Mouse (Mus musculus): ENCODE data around the gene H2al2a. TPM values are rescaled to one million over a fixed set of nuclear protein-coding genes. Genes with fewer than 3 reads are reported as not detected.

H2al2a gene
- polyA plus RNA-seq, 1 experiment from 2014 or later, result not detected

DNA sequence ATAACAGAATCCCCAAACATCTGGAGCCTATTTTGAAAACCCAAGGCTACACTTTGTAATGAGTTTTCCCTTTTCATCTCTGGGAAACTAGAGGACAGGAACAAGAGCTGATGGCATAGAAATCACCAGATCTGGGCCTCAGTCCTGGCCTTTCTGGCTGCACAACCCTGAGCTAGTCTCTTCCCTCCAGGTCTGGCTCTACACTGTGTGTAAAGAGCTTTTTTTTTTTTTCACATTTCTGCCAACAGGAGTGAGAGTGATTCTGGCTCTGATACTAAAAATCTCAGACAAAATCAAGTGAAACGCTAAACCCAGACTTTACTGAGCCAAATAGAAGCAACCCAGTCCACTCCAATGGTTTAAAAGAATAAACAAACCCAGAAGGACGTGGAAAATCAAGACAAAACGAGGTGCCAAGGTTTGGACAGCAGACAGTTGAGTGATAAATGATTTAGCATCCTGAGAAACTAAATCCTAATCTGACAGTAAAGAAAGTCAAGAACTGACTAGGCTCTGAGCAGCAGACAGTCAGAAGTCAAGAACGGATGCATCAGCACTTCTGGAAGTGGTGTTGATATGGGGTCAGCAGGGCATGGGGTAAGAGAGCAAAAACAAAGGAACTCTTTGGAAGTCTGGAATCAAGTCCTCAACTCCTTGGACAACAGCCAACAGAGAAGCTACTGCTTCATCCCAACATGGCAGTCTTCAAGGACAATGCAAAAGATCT lies 21.0 kb downstream of the H2al2a start:
- H3K36me3 ChIP-seq (ENCODE audit: control insufficient read depth, insufficient read depth, low read length), result no peaks in the 10 kb centered on the region
- no peak overlapping the region for H3K4me3 ChIP-seq (ENCODE audit: low read depth, low read length)
- DNase-seq (ENCODE audit: low spot score), result no peak
- no peaks in the 10 kb centered on the region for H3K9me3 ChIP-seq (ENCODE audit: control insufficient read depth, low read length)
- TF ChIP-seq EP300 (optimal IDR thresholded peaks at IDR 0.05), result no peak
- TF ChIP-seq CTCF (IDR thresholded peaks at IDR 0.05; ENCODE audit: low read depth), result no peak
- ATAC-seq (ENCODE audit: low FRiP score, low TSS enrichment), result no peak
- H3K27ac ChIP-seq (replicated peaks), result no peak overlapping the region
- H3K27me3 ChIP-seq (ENCODE audit: control insufficient read depth, insufficient read depth, low read length), result no peaks in the 10 kb centered on the region
- H3K4me1 ChIP-seq (replicated peaks; ENCODE audit: control insufficient read depth, insufficient read depth), result no peaks in the 10 kb centered on the region
- H3K4me2 ChIP-seq (replicated peaks; ENCODE audit: low read depth), result no peak overlapping the region
- WGBS, result 31% methylated on average over 4 of the region's 4 CpGs
- H3K9ac ChIP-seq (ENCODE audit: low read length), result no peak overlapping the region

DNA sequence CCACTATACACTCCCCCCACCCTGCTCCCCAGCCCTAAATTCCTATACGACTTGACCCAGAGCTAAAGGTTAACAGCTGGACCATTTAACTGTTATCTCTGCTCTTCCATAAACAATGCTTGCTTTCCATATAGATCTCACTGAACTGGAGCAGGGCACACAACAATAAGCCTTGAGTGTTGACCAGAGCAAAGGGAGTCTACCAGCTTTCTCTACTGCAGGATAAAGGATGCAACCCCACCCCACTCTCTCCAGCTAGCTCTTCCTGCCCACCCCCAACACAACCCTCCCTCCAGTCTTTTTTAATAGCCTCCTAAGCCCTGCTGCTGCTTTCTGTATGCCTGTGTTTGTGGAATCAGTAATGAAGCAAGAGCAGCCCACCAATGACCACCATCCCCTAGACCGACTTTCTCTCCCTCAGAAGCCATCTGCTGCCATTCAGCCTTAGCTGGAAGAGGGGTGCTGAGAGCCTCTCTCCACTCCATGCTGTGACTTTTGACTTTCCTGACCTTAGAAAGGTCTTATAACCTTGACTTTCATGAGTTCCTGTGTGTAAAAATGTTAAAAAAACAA lies 22.8 kb downstream of the H2al2a start:
- no peaks in the 10 kb centered on the region for H3K9me3 ChIP-seq (ENCODE audit: control insufficient read depth, low read length)
- no peak overlapping the region for H3K4me2 ChIP-seq (replicated peaks; ENCODE audit: low read depth)
- H3K27ac ChIP-seq (replicated peaks), result no peak overlapping the region
- H3K4me3 ChIP-seq (ENCODE audit: low read depth, low read length), result no peak overlapping the region
- ATAC-seq (ENCODE audit: low FRiP score, low TSS enrichment) (no peak), DNase-seq (ENCODE audit: low spot score) (no peak)
- no peaks in the 10 kb centered on the region for H3K27me3 ChIP-seq (ENCODE audit: control insufficient read depth, insufficient read depth, low read length)
- no peaks in the 10 kb centered on the region for H3K4me1 ChIP-seq (replicated peaks; ENCODE audit: control insufficient read depth, insufficient read depth)
- no peak overlapping the region for H3K9ac ChIP-seq (ENCODE audit: low read length)
- 33% methylated on average over 2 of the region's 2 CpGs for WGBS
- no peaks in the 10 kb centered on the region for H3K36me3 ChIP-seq (ENCODE audit: control insufficient read depth, insufficient read depth, low read length)
- TF ChIP-seq CTCF (IDR thresholded peaks at IDR 0.05; ENCODE audit: low read depth) (no peak), EP300 (optimal IDR thresholded peaks at IDR 0.05) (no peak)

GRCm38 (mm10) chr2:17973246-17973645 lies 23.5 kb downstream of the H2al2a start:
- Histone ChIP-seq H3K9ac (ENCODE audit: low read length) (no peak overlapping the region), H3K4me3 (ENCODE audit: low read depth, low read length) (no peak overlapping the region), H3K27ac (replicated peaks) (no peak overlapping the region), H3K36me3 (ENCODE audit: control insufficient read depth, insufficient read depth, low read length) (no peaks in the 10 kb centered on the region), H3K4me1 (replicated peaks; ENCODE audit: control insufficient read depth, insufficient read depth) (no peaks in the 10 kb centered on the region), H3K4me2 (replicated peaks; ENCODE audit: low read depth) (no peak overlapping the region), H3K27me3 (ENCODE audit: control insufficient read depth, insufficient read depth, low read length) (no peaks in the 10 kb centered on the region), H3K9me3 (ENCODE audit: control insufficient read depth, low read length) (no peaks in the 10 kb centered on the region)
- no peak for TF ChIP-seq CTCF (IDR thresholded peaks at IDR 0.05; ENCODE audit: low read depth)
- no peak for TF ChIP-seq EP300 (optimal IDR thresholded peaks at IDR 0.05)
- WGBS, result 78% methylated on average over 5 of the region's 5 CpGs
- DNase-seq (ENCODE audit: low spot score) (no peak), ATAC-seq (ENCODE audit: low FRiP score, low TSS enrichment) (no peak)

DNA sequence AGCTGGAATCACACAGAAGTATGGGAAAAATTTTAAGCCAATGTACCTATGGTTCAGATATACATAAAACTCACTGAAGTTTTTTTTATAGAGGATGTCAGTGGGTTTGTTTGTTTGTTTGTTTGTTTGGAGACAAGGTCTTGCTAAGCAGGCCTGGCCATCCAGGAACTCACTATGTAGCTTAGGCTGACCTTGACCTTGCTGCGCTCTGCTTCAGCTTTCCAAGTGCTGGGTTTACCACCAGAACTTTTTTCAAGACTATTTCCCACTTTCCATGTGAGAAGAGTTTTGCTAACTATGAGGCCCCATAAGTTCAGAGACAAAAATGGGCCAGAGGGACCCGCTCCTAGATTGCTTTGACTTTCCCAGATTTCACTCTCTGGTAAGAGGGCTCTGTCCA lies 23.9 kb downstream of the H2al2a start:
- TF ChIP-seq EP300 (optimal IDR thresholded peaks at IDR 0.05) (no peak), CTCF (IDR thresholded peaks at IDR 0.05; ENCODE audit: low read depth) (no peak)
- ATAC-seq (ENCODE audit: low FRiP score, low TSS enrichment) (no peak), DNase-seq (ENCODE audit: low spot score) (no peak)
- Histone ChIP-seq H3K4me2 (replicated peaks; ENCODE audit: low read depth) (no peak overlapping the region), H3K36me3 (ENCODE audit: control insufficient read depth, insufficient read depth, low read length) (no peaks in the 10 kb centered on the region), H3K4me3 (ENCODE audit: low read depth, low read length) (no peak overlapping the region), H3K9me3 (ENCODE audit: control insufficient read depth, low read length) (no peaks in the 10 kb centered on the region), H3K4me1 (replicated peaks; ENCODE audit: control insufficient read depth, insufficient read depth) (no peaks in the 10 kb centered on the region), H3K27ac (replicated peaks) (no peak overlapping the region), H3K9ac (ENCODE audit: low read length) (no peak overlapping the region), H3K27me3 (ENCODE audit: control insufficient read depth, insufficient read depth, low read length) (no peaks in the 10 kb centered on the region)
- 91% methylated on average over 2 of the region's 2 CpGs for WGBS

DNA sequence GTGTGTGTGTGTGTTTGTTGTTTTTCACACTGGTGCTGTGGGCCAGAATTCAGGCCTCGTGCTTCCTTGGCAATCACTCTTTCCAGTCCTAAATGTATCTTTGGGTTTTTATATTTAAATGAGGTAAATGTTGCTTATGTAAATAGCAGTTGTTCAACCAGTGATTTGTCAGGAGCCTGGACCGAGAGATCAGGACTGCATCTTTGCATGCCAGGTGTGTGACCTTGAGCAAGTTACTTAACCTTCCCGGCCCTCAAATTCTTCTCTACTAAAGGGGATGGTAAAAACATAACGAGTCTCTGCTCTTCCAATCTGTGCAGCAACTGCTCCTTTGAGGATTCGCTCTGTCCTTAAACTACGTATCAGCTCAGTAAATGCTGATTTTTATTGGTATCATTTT lies 25.4 kb downstream of the H2al2a start:
- 74% methylated on average over 6 of the region's 6 CpGs for WGBS
- H3K4me1 ChIP-seq (replicated peaks; ENCODE audit: control insufficient read depth, insufficient read depth), result no peaks in the 10 kb centered on the region
- ATAC-seq (ENCODE audit: low FRiP score, low TSS enrichment), result no peak
- no peak overlapping the region for H3K4me3 ChIP-seq (ENCODE audit: low read depth, low read length)
- no peaks in the 10 kb centered on the region for H3K27me3 ChIP-seq (ENCODE audit: control insufficient read depth, insufficient read depth, low read length)
- no peak overlapping the region for H3K27ac ChIP-seq (replicated peaks)
- H3K9ac ChIP-seq (ENCODE audit: low read length), result no peak overlapping the region
- DNase-seq (ENCODE audit: low spot score), result no peak
- no peaks in the 10 kb centered on the region for H3K36me3 ChIP-seq (ENCODE audit: control insufficient read depth, insufficient read depth, low read length)
- TF ChIP-seq CTCF (IDR thresholded peaks at IDR 0.05; ENCODE audit: low read depth), result no peak
- TF ChIP-seq EP300 (optimal IDR thresholded peaks at IDR 0.05), result no peak
- H3K4me2 ChIP-seq (replicated peaks; ENCODE audit: low read depth), result no peak overlapping the region
- no peaks in the 10 kb centered on the region for H3K9me3 ChIP-seq (ENCODE audit: control insufficient read depth, low read length)

DNA sequence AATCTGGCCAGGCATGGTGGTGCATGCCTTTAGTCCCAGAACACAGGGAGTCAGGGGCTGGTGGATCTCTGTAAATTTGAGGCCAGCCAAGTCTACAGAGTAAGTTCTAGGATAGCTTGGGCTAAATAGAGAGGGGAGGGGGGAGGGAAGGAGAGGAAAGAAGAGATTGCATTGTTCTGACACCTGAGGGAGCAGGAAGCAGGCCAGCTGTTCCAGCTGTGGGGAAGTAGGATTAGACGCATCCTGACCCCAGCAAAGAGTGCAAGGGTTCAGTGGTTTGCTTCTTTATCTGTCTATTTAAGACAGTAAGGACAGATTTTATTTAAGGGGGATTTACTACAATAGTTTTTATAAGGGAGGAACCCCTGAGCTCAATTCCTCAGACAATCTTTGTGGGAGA lies 26.1 kb downstream of the H2al2a start:
- no peak for ATAC-seq (ENCODE audit: low FRiP score, low TSS enrichment)
- no peak overlapping the region for H3K4me3 ChIP-seq (ENCODE audit: low read depth, low read length)
- no peaks in the 10 kb centered on the region for H3K4me1 ChIP-seq (replicated peaks; ENCODE audit: control insufficient read depth, insufficient read depth)
- no peaks in the 10 kb centered on the region for H3K27me3 ChIP-seq (ENCODE audit: control insufficient read depth, insufficient read depth, low read length)
- no peak for DNase-seq (ENCODE audit: low spot score)
- TF ChIP-seq EP300 (optimal IDR thresholded peaks at IDR 0.05), result no peak
- no peak for TF ChIP-seq CTCF (IDR thresholded peaks at IDR 0.05; ENCODE audit: low read depth)
- no peaks in the 10 kb centered on the region for H3K36me3 ChIP-seq (ENCODE audit: control insufficient read depth, insufficient read depth, low read length)
- H3K27ac ChIP-seq (replicated peaks), result no peak overlapping the region
- H3K4me2 ChIP-seq (replicated peaks; ENCODE audit: low read depth), result no peak overlapping the region
- no peak overlapping the region for H3K9ac ChIP-seq (ENCODE audit: low read length)
- no peaks in the 10 kb centered on the region for H3K9me3 ChIP-seq (ENCODE audit: control insufficient read depth, low read length)
- 70% methylated on average over 1 of the region's 1 CpGs for WGBS

Measured in stomach, postnatal 0 days (tissue).